Mouse (Mus musculus): ENCODE results near the gene Hoxc13. TPM values are rescaled to one million over a fixed set of nuclear protein-coding genes. Genes with fewer than 3 reads are reported as not detected.

The Hoxc13 gene
- polyA plus RNA-seq, 1 experiment from 2014 or later = not detected

Small RNA genes lying within 50 kb of the gene (microRNA-seq; reads per million reads assigned to microRNA genes)
- 2,659 reads per million, percentile 87 among the genes with 10 or more reads in this experiment for gene Mir196a-2

Other genes with a start within 250 kb of the Hoxc13 start
- 70.2 and 95.0 TPM in 2 replicates for gene Atp5g2, start 248.8 kb upstream of the Hoxc13 start, polyA plus RNA-seq (2015; fragmentation: Nextera tagmentation; extraction: Ambion mirVana)
- 47.0 and 51.4 TPM in 2 replicates for gene Calcoco1, start 198.9 kb upstream of the Hoxc13 start, polyA plus RNA-seq (2015; fragmentation: Nextera tagmentation; extraction: Ambion mirVana)
- gene Hoxc12, start 15.7 kb downstream of the Hoxc13 start, polyA plus RNA-seq (2015; fragmentation: Nextera tagmentation; extraction: Ambion mirVana) = not detected in 2 replicates
- gene Hoxc11, start 33.3 kb downstream of the Hoxc13 start, polyA plus RNA-seq (2015; fragmentation: Nextera tagmentation; extraction: Ambion mirVana) = 1.7 and 2.9 TPM in 2 replicates
- gene Hoxc10, start 45.7 kb downstream of the Hoxc13 start, polyA plus RNA-seq (2015; fragmentation: Nextera tagmentation; extraction: Ambion mirVana) = 52.4 and 53.5 TPM in 2 replicates
- gene Hoxc5, start 46.3 kb downstream of the Hoxc13 start, polyA plus RNA-seq (2015; fragmentation: Nextera tagmentation; extraction: Ambion mirVana) = 3.6 and 4.8 TPM in 2 replicates
- 10.0 and 10.7 TPM in 2 replicates for gene Hoxc9, start 55.3 kb downstream of the Hoxc13 start, polyA plus RNA-seq (2015; fragmentation: Nextera tagmentation; extraction: Ambion mirVana)
- 8.7 and 11.1 TPM in 2 replicates for gene Hoxc8, start 69.5 kb downstream of the Hoxc13 start, polyA plus RNA-seq (2015; fragmentation: Nextera tagmentation; extraction: Ambion mirVana)
- gene Hoxc6, start 77.2 kb downstream of the Hoxc13 start, polyA plus RNA-seq (2015; fragmentation: Nextera tagmentation; extraction: Ambion mirVana) = 10.9 and 11.0 TPM in 2 replicates
- gene Hoxc4, start 97.8 kb downstream of the Hoxc13 start, polyA plus RNA-seq (2015; fragmentation: Nextera tagmentation; extraction: Ambion mirVana) = 7.9 and 10.2 TPM in 2 replicates
- gene Smug1, start 246.0 kb downstream of the Hoxc13 start, polyA plus RNA-seq (2015; fragmentation: Nextera tagmentation; extraction: Ambion mirVana) = 17.7 and 18.0 TPM in 2 replicates

All from kidney, embryonic 15.5 days (tissue).